Mouse (Mus musculus) cerebellum, postnatal 25 days (tissue): ENCODE results near the gene Lrpprc.
"Not testable (repeated sequence)": the region's sequence is repeated elsewhere in the genome, so short reads cannot be mapped to it uniquely, and the experiment has no call there.

Experiments used
- DNase-seq, 2 experiments: peaks; one replicate each; pipeline ENCODE4 v3.0.0; 2021; ENCODE audit warnings: mixed read lengths in 2 of 2

The Lrpprc gene

GRCm38 (mm10) chr17:84790447-84791098 is at the start of gene Lrpprc:
Gene Lrpprc (minus strand): TSS chr17:84790789.
- DNase-seq, result peak; percentile 97

DNA sequence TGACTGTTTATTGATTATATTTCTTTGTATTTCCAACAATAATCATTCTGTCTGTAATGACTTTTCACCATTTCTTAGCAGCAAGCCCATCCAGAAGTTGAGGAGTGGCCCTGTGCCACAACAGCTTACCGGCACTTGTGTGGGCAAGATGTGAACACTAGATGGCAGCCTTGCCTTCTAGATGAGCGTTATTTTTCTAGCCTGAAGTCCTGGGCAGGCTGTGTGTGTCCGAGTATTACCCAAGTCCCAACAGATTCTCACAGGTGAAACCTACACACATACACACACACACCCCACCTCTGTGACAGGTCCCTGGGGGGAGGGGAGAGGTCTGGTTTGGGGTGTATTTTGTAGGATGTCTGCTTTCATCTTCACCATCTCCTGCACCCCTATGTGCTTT is 47.2 kb upstream of the Lrpprc start:
- peak; percentile 82 to 88 for DNase-seq

- DNase-seq, result no peak
These were observed 44.7 kb upstream of the Lrpprc start for GRCm38 (mm10) chr17:84835249-84835648.

GRCm38 (mm10) chr17:84832346-84832745 is 41.8 kb upstream of the Lrpprc start:
- no peak for DNase-seq

DNA sequence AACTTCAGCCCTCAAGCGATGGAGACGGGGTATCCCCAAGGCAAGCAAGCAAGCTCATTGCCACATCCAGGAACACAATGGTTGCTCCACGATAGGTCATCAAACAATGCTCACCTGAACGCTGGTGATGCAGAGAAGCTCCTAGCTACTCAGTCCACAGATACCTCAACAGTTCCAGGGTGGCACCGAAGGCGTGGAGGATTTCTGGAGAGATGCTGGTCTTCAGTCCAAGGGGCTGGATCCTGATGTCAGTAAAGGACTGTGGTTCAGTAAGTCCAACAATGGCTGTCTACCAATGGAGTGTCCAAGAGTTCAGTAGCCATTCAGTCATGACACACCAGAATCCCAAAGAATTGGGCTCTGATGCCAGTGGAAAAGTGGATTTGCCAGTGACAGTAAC is 37.7 kb upstream of the Lrpprc start:
- DNase-seq, result no peak

- DNase-seq, result no peak
These were observed 30.0 kb upstream of the Lrpprc start for GRCm38 (mm10) chr17:84820603-84821002.

DNA sequence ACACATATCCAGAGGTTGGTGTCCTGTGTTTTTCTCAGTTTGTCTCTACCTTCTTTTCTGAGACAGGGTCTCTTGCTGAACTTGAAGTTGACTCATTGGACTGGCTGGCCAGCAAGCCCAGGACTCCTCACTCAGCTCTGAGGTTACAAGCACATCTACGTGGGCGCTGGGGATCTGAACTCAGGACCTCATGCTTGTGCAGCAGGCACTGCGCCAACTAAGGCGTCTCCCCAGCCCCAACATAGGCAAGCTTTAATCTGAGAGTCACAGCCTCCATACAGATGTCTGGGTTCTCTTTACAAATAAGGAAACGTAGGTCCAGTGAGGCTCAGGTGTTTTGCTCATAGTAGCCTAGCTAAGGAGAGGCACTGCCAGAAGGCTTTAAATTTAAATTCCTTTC is 27.8 kb upstream of the Lrpprc start:
- DNase-seq, result no peak

GRCm38 (mm10) chr17:84816014-84816461 is 25.4 kb upstream of the Lrpprc start:
- no peak for DNase-seq

DNA sequence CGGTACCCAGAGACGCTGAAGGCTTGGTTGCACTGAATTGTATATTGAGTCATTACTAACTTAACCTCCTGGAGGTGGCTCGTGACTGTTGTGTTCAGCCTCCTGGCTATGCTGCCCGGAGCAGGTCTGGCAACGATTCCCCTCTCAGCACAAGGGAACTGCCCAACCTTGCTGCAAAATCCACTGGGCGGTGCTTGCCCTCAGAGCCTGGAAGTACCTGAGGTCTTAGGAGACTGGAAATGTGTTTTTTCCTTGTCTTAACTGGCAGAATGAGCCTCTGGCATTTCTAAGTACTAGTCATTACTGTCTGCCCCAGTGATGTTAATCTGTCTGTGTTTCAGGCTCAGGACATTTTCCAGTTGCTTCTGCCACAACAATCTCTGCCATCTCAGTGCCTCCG is 24.3 kb upstream of the Lrpprc start:
- peak; percentile 20 to 29 for DNase-seq

- not testable (repeated sequence) for DNase-seq
These were observed 23.6 kb upstream of the Lrpprc start for GRCm38 (mm10) chr17:84814192-84814591.

GRCm38 (mm10) chr17:84792006-84792405 is 1.4 kb upstream of the Lrpprc start:
- DNase-seq, result no peak

DNA sequence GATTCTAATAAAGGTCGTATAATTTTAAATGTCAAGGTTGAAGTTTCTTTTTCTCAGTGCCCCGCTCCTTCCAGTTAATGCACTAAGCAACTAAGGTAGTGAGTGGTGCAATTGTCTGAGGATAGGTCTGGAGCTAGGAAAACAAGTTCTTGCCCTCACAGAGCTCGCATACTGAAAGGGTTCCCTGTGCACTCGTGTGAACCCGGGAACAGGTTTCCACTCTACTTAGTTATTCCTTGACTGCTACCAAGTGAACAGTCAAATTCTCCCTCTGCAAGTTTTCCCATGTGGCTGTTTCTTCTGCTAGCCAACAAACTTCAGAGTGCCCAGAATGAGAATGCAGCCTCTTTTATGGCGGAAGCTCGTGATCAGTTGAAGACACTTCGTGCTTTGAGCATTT is 567 bp upstream of the Lrpprc start:
- DNase-seq, result peak in 1 of 2 experiments; percentile 30

DNA sequence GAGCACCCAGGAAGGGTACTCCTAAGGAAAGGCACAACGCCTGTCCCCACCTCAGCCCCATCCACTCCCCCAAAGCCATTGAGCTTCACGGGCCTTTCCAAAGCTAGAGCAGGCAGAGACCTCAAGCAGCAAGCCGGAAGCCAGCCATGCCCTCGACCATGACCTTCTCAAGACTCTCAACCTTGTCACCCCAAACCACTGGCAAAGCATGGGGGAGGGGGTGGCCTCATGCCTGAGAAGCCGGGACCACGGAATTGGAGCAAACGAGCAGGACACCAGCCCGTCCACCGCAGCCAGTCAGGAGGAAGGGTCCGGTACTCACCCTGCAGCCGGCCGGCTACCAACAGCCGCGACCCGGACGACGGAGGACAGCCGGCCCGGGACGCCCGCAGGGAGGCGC is 546 bp downstream of the Lrpprc start:
- DNase-seq, result no peak

DNA sequence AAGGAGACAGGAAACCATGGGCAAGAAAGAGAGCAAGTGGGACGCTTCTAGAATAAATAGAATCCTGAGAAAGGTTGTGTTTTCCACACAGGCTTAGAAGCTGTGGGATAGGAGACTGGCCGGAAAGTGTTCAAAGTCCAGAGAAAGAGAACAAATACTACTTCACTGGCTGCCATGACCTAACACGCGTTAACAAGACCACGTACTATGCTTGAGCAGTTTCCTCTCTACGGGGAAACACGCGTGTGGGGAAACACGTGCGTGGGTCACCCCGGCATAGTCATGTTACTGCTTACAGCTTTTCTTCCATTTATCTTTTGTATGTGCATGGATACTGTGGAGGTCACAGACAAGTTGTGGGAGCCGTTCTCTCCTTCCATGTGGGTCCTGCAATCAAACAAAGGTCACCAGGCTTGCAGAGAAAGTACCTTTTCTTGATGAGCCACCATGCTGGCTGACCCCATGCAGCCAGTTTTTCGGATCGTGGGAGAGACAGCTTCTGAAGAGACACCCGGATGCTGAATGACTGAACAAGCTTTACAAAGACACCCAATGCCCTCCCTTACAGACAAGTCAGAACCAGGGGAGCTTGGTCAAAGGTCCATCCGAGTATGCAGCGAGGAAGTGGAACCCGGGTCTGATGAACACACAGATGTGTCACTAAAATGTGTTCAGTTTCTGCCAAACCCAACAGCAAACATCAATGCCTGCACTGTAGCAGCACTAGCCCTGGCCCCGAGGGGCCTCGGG is 2.0 kb downstream of the Lrpprc start:
- DNase-seq, result no peak

GRCm38 (mm10) chr17:84787477-84787876 is 3.1 kb downstream of the Lrpprc start:
- DNase-seq, result no peak

- no peak for DNase-seq
These were observed 3.7 kb downstream of the Lrpprc start for GRCm38 (mm10) chr17:84786911-84787310.

DNA sequence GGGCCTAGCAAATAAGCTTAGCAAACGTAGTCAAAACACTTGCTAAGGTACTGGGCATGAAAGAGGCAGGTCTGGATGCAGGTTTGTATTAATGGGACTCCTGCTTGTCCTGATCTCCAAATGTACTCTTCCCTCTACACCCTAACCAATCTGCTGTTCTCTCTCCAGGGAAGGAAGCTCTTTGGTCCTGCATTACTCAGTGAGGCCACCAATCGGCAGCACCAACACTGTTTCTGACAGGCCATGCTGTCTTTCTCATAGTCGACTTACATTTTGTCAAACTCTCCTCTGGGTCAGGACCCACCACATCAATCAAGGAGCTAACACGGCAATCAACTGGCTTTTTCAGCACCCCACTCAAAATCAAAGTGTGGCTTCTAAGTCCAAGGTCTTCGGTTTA is 5.4 kb downstream of the Lrpprc start:
- DNase-seq, result no peak

DNA sequence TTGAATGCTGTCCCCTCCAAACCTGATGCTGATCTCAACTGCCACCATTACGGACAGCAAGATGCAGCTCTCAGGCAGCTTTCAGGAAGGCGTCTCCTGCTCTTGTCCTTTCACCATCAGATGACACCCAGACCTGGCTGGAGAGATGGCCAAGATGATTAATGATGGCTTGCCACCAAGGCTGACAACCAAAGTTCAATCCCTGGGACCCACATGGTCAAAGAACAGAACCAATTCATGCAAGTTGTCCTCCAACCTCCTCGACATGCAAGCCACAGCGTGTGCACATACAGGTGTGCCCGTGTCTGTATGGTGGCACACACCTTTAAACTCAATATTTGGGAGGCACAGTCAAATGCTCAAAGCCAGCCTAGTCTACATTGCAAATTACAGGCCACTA is 7.1 kb downstream of the Lrpprc start:
- no peak for DNase-seq

DNA sequence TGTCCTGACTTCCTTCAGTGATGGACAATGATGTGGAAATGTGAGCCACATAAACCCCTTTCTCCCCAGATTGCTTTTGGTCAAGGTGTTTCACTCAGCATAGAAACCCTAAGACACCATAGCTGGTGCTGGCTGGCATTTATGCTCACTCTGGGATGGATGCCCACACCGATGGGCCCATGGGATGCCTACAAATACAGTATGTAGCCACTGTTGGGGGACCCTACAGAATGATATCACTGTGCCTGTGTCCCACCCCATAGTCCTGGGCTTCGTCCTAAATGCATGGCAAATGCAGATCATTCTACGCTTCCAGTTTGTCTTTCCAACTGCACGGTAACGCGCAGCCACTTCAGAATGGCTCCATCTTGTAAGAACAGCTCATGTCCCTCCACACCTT is 10.3 kb downstream of the Lrpprc start:
- DNase-seq, result no peak

DNA sequence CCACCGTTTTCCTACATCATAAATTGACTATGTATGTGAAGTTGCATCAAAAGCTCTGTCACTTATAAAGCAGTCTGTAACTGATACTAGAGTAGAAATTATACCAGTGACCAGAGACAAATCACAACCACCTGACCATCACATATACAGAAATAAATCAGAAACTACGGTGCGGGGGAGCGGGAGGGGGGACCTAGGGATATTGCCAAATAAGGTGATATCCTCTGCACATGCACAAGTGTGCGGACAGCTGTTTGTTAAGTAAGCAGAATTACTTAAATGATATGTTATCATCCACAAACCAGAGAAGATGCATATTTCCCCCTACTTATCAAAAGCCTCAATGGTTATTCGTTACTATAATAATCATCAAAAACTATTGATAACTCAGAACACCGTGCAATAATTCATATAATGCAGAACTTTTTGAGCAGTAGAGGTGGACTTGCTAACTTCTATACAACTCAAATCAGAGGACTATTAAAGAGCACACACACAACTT is 12.1 kb downstream of the Lrpprc start:
- no peak for DNase-seq

- DNase-seq, result no peak
These were observed 14.1 kb downstream of the Lrpprc start for GRCm38 (mm10) chr17:84776362-84777000.

DNA sequence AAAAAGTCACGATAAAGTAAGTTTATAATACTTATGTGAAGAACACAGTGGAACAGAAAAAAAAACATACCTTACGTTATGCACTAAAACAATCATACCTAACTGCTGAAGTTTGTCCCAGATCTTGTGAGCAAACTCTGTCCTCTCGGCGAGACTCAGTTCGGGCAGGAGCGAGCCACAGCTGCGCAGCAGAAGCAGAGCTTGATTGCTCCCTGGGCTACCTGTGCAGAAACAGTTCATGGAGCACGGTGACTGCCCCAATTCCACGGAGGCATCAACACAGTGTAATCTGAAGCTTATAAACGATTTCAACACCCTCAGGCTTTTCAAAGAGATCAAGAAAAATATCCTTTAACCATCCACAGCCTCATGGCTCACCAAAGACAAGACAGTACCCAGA is 15.3 kb downstream of the Lrpprc start:
- DNase-seq, result no peak

DNA sequence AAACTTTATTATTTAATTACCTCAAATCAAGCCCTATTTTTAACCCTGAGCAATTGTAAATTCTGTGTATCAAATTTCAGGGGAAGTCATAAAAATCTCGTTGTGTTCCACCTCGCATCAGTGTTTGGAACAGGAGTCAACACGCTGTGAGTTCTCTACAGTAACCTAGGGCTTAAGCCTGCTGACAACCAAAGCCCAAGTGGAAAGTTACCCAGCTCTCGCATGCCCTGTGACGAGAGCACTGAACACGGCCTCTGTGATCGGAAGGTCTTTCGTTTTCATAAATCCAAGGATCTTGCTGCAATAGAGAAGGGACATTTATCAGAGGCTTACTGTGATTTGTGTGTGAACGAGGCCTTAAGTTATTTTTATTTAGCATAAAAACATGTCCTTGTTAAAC is 18.7 kb downstream of the Lrpprc start:
- no peak for DNase-seq

DNA sequence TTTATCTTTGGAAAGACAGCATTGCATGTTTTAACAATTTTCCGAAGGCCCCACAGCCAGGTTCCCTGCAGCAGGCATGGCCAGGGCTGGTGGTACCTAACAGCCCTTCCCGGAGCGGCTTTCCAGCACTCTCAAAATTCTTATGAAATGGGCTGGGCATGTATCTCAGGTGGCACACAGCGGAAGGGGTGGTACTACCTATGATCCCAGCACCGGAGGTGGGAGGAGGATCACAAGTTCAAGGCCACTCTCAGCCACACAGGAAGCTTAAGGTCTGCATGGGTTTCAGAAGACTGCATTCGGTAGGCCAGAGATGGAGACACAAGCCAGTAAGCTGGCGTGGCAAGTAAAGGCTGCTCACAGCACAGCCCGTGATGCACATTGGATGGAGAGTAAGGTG is 31.6 kb downstream of the Lrpprc start:
- no peak for DNase-seq
